Mouse (Mus musculus) liver, adult 2 months (tissue): ENCODE data around the gene Eci1. TPM values are rescaled to one million over a fixed set of nuclear protein-coding genes. Genes with fewer than 3 reads are reported as not detected.
A peak's percentile ranks its signal among the peaks of the same experiment; 100 is the strongest.

Experiments
- DNase-seq: peaks from one replicate; pipeline ENCODE4 v3.0.0-alpha.2; 2011; ENCODE audit warnings: low read depth, low spot score; ENCODE audit errors: extremely low read depth
- H3K27ac ChIP-seq: fragments of 200-500 bp; replicated peaks from 2 replicates; pipeline ENCODE4 v1.5.1; 2012; ENCODE audit warnings: low read depth, mild to moderate bottlenecking, control low read depth, inconsistent platforms, low read length; ENCODE audit not compliant: insufficient read depth
- H3K27me3 ChIP-seq: fragments of 200-500 bp; 2 replicates; pipeline ENCODE4 v1.6.1; 2012; ENCODE audit warnings: mild to moderate bottlenecking, moderate library complexity, low read length, inconsistent platforms; ENCODE audit not compliant: control insufficient read depth, insufficient read depth
- H3K36me3 ChIP-seq: fragments of 200-500 bp; 2 replicates; pipeline ENCODE4 v1.6.1; 2012; ENCODE audit warnings: low read length, inconsistent platforms; ENCODE audit not compliant: control insufficient read depth, insufficient read depth
- H3K4me1 ChIP-seq: fragments of 200-500 bp; 2 replicates; pipeline ENCODE4 v1.6.1; 2011; ENCODE audit warnings: low read length; ENCODE audit not compliant: control insufficient read depth, insufficient read depth
- H3K4me3 ChIP-seq: fragments of 200-500 bp; 2 replicates; pipeline ENCODE4 v1.5.1; 2011; ENCODE audit warnings: low read depth, mild to moderate bottlenecking, control low read depth, low read length, moderate library complexity; ENCODE audit not compliant: insufficient read depth
- H3K79me2 ChIP-seq: fragments of 200-500 bp; 2 replicates; pipeline ENCODE4 v1.6.1; 2012; ENCODE audit warnings: inconsistent platforms, mild to moderate bottlenecking, low read length, moderate library complexity; ENCODE audit not compliant: control insufficient read depth, insufficient read depth
- H3K9ac ChIP-seq: fragments of 200-500 bp; 2 replicates; pipeline ENCODE4 v1.6.1; 2012; ENCODE audit warnings: low read depth, mild to moderate bottlenecking, control low read depth, inconsistent platforms, low read length
- CTCF ChIP-seq: fragments of 200-500 bp; IDR thresholded peaks from 2 replicates; pipeline ENCODE4 v1.5.1; 2011; ENCODE audit warnings: low read depth, low read length, control low read depth
- POLR2A ChIP-seq: fragments of 200-500 bp; IDR thresholded peaks from 2 replicates; pipeline ENCODE4 v1.6.1; 2011; ENCODE audit warnings: low read length, control low read depth; ENCODE audit not compliant: insufficient read depth; ENCODE audit errors: extremely low read depth
- WGBS: fragments of 180-500 bp; shearing (Covaris S2); methylation state at CpG from one replicate; pipeline ENCODE4 v1.1.7; 2018; 5-methylcytosine and 5-hydroxymethylcytosine counted together
- polyA plus RNA-seq: library from polyadenylated mRNA; depleted of rRNA; stranded (reverse); fragments of >200 nt; gene quantifications from 2 replicates; pipeline ENCODE4 v1.2.3, GENCODE M21; 2012; rRNA removed
- total RNA-seq: library from RNA; depleted of rRNA; stranded (reverse); fragments of >200 nt; gene quantifications from 2 replicates; pipeline ENCODE4 v1.2.3, GENCODE M21; 2014; rRNA removed

The Eci1 gene
- total and polyA plus RNA-seq, 2 experiments, result 218 to 249 TPM

DNA sequence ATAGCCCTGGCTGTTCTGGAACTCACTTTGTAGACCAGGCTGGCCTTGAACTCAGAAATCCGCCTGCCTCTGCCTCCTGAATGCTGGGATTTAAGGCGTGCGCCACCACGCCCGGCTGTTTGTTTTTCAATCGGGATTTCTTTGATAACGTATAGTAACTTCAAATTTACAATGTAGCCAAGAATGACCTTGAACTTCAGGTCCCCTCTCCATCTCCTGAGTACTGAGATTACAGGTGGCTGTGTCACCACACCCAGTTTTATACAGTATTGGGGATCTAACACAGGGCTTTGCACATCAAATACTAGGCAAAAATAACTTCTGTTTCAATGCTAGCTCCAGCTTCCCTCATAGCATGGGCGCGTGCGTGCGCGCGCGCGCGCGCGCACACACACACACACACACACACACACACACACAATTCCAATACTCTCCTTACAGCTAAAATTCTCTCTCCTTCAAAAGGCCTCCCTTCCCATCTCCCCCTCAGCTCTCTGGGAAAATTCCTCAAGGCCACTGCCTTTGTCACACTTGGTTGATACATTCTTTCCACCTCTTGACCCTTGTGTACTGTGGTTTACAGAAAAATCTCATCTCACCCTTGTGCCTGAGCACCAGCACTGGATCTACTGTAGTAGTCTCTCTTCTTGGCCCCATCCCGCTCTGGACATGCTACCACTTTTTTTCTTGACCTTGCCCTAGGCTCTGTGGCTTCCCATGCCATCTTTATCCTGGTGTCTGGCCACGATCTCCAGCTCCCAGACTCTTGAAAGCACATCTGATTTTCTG is 54.8 kb downstream of the Eci1 start:
- Histone ChIP-seq H3K36me3 (no peaks in the 10 kb centered on the region), H3K79me2 (no peaks in the 10 kb centered on the region), H3K27me3 (no peaks in the 10 kb centered on the region), H3K4me1 (peaks cover 6% of the 10 kb centered on the region; the same call in 1 of the 2 replicates), H3K4me3 (no peak overlapping the region), H3K9ac (no peak overlapping the region), H3K27ac (no peak overlapping the region)
- TF ChIP-seq CTCF, result no peak
- no peak for TF ChIP-seq POLR2A
- 91% methylated on average over 20 of the region's 20 CpGs for WGBS
- no peak for DNase-seq

DNA sequence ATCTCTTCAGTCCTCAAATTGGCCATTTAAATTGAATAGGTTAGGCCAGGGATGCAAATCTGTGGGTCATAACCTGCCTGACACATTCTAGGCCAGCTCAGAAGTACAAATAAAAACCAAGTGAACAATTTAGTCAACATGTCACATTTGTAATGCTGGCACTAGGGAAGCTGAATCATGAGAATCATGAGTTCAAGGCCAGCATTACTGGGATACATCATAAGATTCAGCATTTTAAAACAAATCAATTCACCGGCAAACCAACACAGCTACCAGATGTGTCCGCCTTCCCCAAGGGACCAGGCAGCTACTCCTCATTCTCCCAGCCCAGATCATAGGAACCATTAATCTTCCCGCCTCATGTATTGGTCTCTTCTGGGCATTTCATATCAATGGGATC is 57.1 kb downstream of the Eci1 start:
- Histone ChIP-seq H3K4me3 (no peak overlapping the region), H3K4me1 (no peaks in the 10 kb centered on the region), H3K36me3 (no peaks in the 10 kb centered on the region), H3K9ac (no peak overlapping the region), H3K27me3 (peaks cover 5% of the 10 kb centered on the region), H3K27ac (no peak overlapping the region), H3K79me2 (no peaks in the 10 kb centered on the region)
- 91% methylated on average over 3 of the region's 3 CpGs for WGBS
- TF ChIP-seq POLR2A, result no peak
- TF ChIP-seq CTCF, result no peak
- no peak for DNase-seq

GRCm38 (mm10) chr17:24485090-24485860 is 58.8 kb downstream of the Eci1 start:
- H3K9ac ChIP-seq, result no peak overlapping the region
- H3K27me3 ChIP-seq, result peaks cover 13% of the 10 kb centered on the region
- 62% methylated on average over 11 of the region's 11 CpGs for WGBS

DNA sequence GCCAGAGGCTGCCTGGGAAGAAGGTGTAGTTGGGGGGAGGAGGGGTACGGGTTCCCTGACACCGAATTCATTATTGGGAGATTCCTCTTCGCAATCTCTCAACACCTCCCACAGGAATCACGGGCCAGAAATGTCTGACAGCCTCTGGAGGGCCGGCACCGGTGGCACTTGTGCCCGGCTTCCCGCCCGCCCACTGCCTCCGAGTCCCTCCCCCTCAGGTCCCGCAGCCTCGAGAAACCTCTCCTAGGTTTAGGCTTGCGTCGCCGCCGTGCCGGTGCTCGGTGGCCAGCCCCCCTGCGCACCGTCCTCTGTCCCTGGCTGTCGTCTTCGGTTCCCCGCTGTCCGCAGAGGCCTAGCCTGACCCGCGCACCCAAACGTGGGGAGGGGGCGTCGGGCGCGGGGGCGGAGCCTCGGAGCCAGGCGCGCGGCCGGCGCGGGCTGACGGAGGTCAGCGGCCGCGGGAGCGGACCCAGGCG is 61.8 kb downstream of the Eci1 start, which contains the start of gene Caskin1:
Gene Caskin1, plus strand, starts transcription at position 416 of the 476 bp plus-strand sequence.
- Histone ChIP-seq H3K27me3 (peaks cover 13% of the 10 kb centered on the region), H3K4me3 (peak within 1 kb of the TSS; percentile 71), H3K27ac (no peak within 1 kb of the TSS), H3K79me2 (no peaks in the 10 kb centered on the region), H3K36me3 (no peaks in the 10 kb centered on the region), H3K4me1 (no peaks in the 10 kb centered on the region), H3K9ac (peak within 1 kb of the TSS; percentile 75)
- no peak for DNase-seq
- TF ChIP-seq POLR2A, result no peak
- WGBS, result 4% methylated on average over 44 of the region's 45 CpGs

More at GRCm38 (mm10) chr17:24485090-24485860, 58.8 kb downstream of the Eci1 start:
- Histone ChIP-seq H3K4me1 (no peaks in the 10 kb centered on the region), H3K79me2 (no peaks in the 10 kb centered on the region), H3K4me3 (no peak overlapping the region), H3K27ac (no peak overlapping the region), H3K36me3 (no peaks in the 10 kb centered on the region)
- no peak for DNase-seq
- no peak for TF ChIP-seq POLR2A
- TF ChIP-seq CTCF, result no peak

DNA sequence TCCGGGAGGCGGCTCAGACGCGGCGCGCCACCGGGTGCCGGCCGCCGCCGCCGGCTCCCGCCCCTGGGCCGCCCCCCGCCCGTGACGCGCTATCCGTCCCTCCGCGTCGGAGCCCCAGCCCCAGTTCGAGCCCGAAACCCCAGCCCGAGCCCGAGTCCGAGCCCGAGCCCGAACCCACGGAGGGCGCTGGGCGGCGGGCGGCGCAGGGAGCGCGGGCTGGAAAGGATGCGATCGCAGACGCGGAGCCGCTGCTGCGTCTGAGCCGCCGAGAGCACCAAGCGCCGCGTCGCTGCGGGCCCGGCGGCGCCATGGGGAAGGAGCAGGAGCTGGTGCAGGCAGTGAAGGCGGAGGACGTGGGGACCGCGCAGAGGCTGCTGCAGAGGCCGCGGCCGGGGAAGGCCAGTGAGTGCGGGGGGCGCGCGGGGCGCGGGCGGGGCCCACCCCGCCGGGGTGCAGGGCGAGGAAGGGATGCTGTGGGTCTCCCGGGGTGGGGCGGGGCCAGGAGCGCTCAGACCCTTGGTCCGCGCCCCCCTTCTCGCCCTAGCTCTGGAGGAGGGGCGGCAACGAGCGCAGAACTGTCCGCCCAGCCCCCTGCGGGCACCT is 62.3 kb downstream of the Eci1 start:
- H3K36me3 ChIP-seq, result no peaks in the 10 kb centered on the region
- H3K27me3 ChIP-seq, result peaks cover 13% of the 10 kb centered on the region
- no peaks in the 10 kb centered on the region for H3K4me1 ChIP-seq
- 2% methylated on average over 79 of the region's 81 CpGs for WGBS
- TF ChIP-seq POLR2A, result no peak
- no peaks in the 10 kb centered on the region for H3K79me2 ChIP-seq
- peak overlapping the region; percentile 71 for H3K4me3 ChIP-seq
- peak overlapping the region; percentile 75 for H3K9ac ChIP-seq
- no peak for DNase-seq
- H3K27ac ChIP-seq, result no peak overlapping the region

Other genes with a start within 250 kb of the Eci1 start
- gene Tbc1d24, start 221.1 kb upstream of the Eci1 start, total RNA-seq, result 13.3 and 22.2 TPM in 2 replicates
- gene Tbc1d24, start 221.1 kb upstream of the Eci1 start, polyA plus RNA-seq, result 23.6 and 31.5 TPM in 2 replicates
- 2.3 and 2.8 TPM in 2 replicates for gene Ntn3, start 217.1 kb upstream of the Eci1 start, total RNA-seq
- gene Ntn3, start 217.1 kb upstream of the Eci1 start, polyA plus RNA-seq, result 7.4 and 7.8 TPM in 2 replicates
- 44.1 and 53.2 TPM in 2 replicates for gene Tedc2, start 205.8 kb upstream of the Eci1 start, total RNA-seq
- gene Tedc2, start 205.8 kb upstream of the Eci1 start, polyA plus RNA-seq, result 61.4 and 78.0 TPM in 2 replicates
- gene Ccnf, start 175.2 kb upstream of the Eci1 start, total RNA-seq, result 3.0 and 3.5 TPM in 2 replicates
- 5.5 and 6.5 TPM in 2 replicates for gene Ccnf, start 175.2 kb upstream of the Eci1 start, polyA plus RNA-seq
- gene Abca17, start 75.6 kb upstream of the Eci1 start, total RNA-seq, result not detected in 2 replicates
- 0.02 TPM in 1 of 2 replicates, not detected in the other for gene Abca17, start 75.6 kb upstream of the Eci1 start, polyA plus RNA-seq
- 36.0 and 46.1 TPM in 2 replicates for gene Abca3, start 74.7 kb upstream of the Eci1 start, total RNA-seq
- gene Abca3, start 74.7 kb upstream of the Eci1 start, polyA plus RNA-seq, result 70.0 and 76.6 TPM in 2 replicates
- 17.3 and 20.7 TPM in 2 replicates for gene Rnps1, start 12.1 kb upstream of the Eci1 start, total RNA-seq
- gene Rnps1, start 12.1 kb upstream of the Eci1 start, polyA plus RNA-seq, result 32.7 and 37.6 TPM in 2 replicates
- 0.74 and 1.2 TPM in 2 replicates for gene Dnase1l2, start 16.5 kb downstream of the Eci1 start, total RNA-seq
- gene Dnase1l2, start 16.5 kb downstream of the Eci1 start, polyA plus RNA-seq, result 1.7 and 2.4 TPM in 2 replicates
- 5.6 and 6.7 TPM in 2 replicates for gene E4f1, start 43.7 kb downstream of the Eci1 start, total RNA-seq
- gene E4f1, start 43.7 kb downstream of the Eci1 start, polyA plus RNA-seq, result 21.6 and 33.3 TPM in 2 replicates
- 9.2 and 11.9 TPM in 2 replicates for gene Pgp, start 43.8 kb downstream of the Eci1 start, total RNA-seq
- 25.8 and 26.6 TPM in 2 replicates for gene Pgp, start 43.8 kb downstream of the Eci1 start, polyA plus RNA-seq
- not detected in 2 replicates for gene Bricd5, start 47.2 kb downstream of the Eci1 start, total RNA-seq
- 0.24 and 0.67 TPM in 2 replicates for gene Bricd5, start 47.2 kb downstream of the Eci1 start, polyA plus RNA-seq
- gene Mlst8, start 52.4 kb downstream of the Eci1 start, total RNA-seq, result 3.5 and 3.9 TPM in 2 replicates
- 12.9 and 16.7 TPM in 2 replicates for gene Mlst8, start 52.4 kb downstream of the Eci1 start, polyA plus RNA-seq
- under 0.01 and 0.18 TPM in 2 replicates for gene Caskin1, start 62.0 kb downstream of the Eci1 start, total RNA-seq
- 0.18 and 0.26 TPM in 2 replicates for gene Caskin1, start 62.0 kb downstream of the Eci1 start, polyA plus RNA-seq
- gene Traf7, start 101.3 kb downstream of the Eci1 start, total RNA-seq, result 13.4 and 14.4 TPM in 2 replicates
- 25.3 and 47.5 TPM in 2 replicates for gene Traf7, start 101.3 kb downstream of the Eci1 start, polyA plus RNA-seq
- gene Rab26, start 107.6 kb downstream of the Eci1 start, total RNA-seq, result 0.13 and 0.37 TPM in 2 replicates
- gene Rab26, start 107.6 kb downstream of the Eci1 start, polyA plus RNA-seq, result 0.15 and 0.40 TPM in 2 replicates
- 9.9 and 11.4 TPM in 2 replicates for gene Pkd1, start 123.2 kb downstream of the Eci1 start, total RNA-seq
- gene Pkd1, start 123.2 kb downstream of the Eci1 start, polyA plus RNA-seq, result 14.7 and 17.4 TPM in 2 replicates
- 19.5 and 27.9 TPM in 2 replicates for gene Tsc2, start 206.0 kb downstream of the Eci1 start, total RNA-seq
- gene Tsc2, start 206.0 kb downstream of the Eci1 start, polyA plus RNA-seq, result 63.4 and 79.3 TPM in 2 replicates
- gene Nthl1, start 206.0 kb downstream of the Eci1 start, total RNA-seq, result 8.1 and 9.7 TPM in 2 replicates
- 11.3 and 11.5 TPM in 2 replicates for gene Nthl1, start 206.0 kb downstream of the Eci1 start, polyA plus RNA-seq
- 8.8 and 13.6 TPM in 2 replicates for gene Slc9a3r2, start 223.7 kb downstream of the Eci1 start, total RNA-seq
- gene Slc9a3r2, start 223.7 kb downstream of the Eci1 start, polyA plus RNA-seq, result 24.9 and 31.5 TPM in 2 replicates
- gene Npw, start 231.8 kb downstream of the Eci1 start, total RNA-seq, result not detected in 2 replicates
- gene Npw, start 231.8 kb downstream of the Eci1 start, polyA plus RNA-seq, result not detected in 2 replicates
- 11.1 and 16.0 TPM in 2 replicates for gene Zfp598, start 243.0 kb downstream of the Eci1 start, total RNA-seq
- 67.8 and 106 TPM in 2 replicates for gene Zfp598, start 243.0 kb downstream of the Eci1 start, polyA plus RNA-seq